Mouse (Mus musculus): Measurements from ENCODE around the gene Gm10135. TPM values are rescaled to one million over a fixed set of nuclear protein-coding genes. Genes with fewer than 3 reads are reported as not detected.
A peak's percentile ranks its signal among the peaks of the same experiment; 100 is the strongest.
"Not testable (repeated sequence)": the region's sequence is repeated elsewhere in the genome, so short reads cannot be mapped to it uniquely, and the experiment has no call there.

Gene Gm10135
- polyA plus RNA-seq, 1 experiment from 2014 or later = not detected

DNA sequence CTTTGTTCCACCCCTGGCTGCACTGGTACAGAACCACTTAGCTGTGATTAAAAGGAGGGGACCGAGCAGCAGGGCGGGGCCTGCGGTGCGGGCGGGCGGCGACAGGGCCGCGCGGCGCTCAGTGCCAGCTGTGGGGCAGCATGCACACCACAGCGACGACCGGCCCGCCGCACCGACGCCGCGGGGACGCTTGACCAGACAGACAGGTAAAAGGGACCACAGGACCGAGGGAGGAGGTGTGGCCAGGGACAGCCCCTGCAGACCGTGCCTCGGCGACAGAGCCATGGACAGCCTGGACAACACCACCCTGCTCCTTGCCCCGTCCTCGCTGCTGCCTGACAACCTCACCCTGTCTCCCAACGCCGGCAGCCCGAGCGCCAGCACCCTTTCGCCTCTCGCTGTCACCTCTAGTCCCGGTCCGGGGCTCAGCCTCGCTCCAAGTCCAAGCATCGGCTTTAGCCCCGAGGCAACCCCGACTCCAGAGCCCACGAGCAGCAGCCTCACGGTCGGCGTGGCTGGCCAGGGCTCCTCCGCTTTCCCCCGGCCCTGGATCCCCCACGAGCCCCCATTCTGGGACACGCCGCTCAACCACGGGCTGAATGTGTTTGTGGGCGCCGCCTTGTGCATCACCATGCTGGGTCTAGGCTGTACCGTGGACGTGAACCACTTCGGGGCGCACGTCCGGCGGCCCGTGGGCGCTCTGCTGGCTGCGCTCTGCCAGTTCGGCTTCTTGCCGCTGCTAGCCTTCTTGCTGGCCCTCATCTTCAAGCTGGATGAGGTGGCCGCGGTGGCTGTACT is 32.5 kb upstream of the Gm10135 start, which contains the start of gene Slc10a4:
Gene Slc10a4 (plus strand): TSS at position 100 of the 798 bp plus-strand sequence.
- no peaks in the 10 kb centered on the region for H3K4me1 ChIP-seq (replicated peaks; ENCODE audit: control insufficient read depth, insufficient read depth, low read length)
- peak within 1 kb of the TSS; percentile 43 for H3K4me3 ChIP-seq (ENCODE audit: low read depth, low read length)
- peak; percentile 58 for DNase-seq (ENCODE audit: low spot score)
- no peaks in the 10 kb centered on the region for H3K9me3 ChIP-seq (ENCODE audit: control insufficient read depth, low read length)
- WGBS = 8% methylated on average over 53 of the region's 65 CpGs
- H3K27ac ChIP-seq (ENCODE audit: low read depth, low read length) = 0 out of 2 replicates have a peak within 1 kb of the TSS, but pooled peaks have one; percentile 42
- ATAC-seq (ENCODE audit: low FRiP score) = peak; percentile 94
- H3K9ac ChIP-seq (ENCODE audit: low read depth, low read length) = peak within 1 kb of the TSS; percentile 55; the same call in 1 of the 2 replicates
- H3K36me3 ChIP-seq (ENCODE audit: control insufficient read depth, insufficient read depth, low read length) = no peaks in the 10 kb centered on the region
- H3K27me3 ChIP-seq (ENCODE audit: control insufficient read depth, insufficient read depth, low read length) = peaks cover 15% of the 10 kb centered on the region
- H3K4me2 ChIP-seq (replicated peaks; ENCODE audit: low read depth, low read length) = peak within 1 kb of the TSS; percentile 59

- DNase-seq (ENCODE audit: low spot score) = no peak
- Histone ChIP-seq H3K27ac (ENCODE audit: low read depth, low read length) (no peak overlapping the region), H3K27me3 (ENCODE audit: control insufficient read depth, insufficient read depth, low read length) (peaks cover 15% of the 10 kb centered on the region), H3K4me3 (ENCODE audit: low read depth, low read length) (no peak overlapping the region), H3K9me3 (ENCODE audit: control insufficient read depth, low read length) (no peaks in the 10 kb centered on the region), H3K9ac (ENCODE audit: low read depth, low read length) (no peak overlapping the region), H3K4me2 (replicated peaks; ENCODE audit: low read depth, low read length) (no peak overlapping the region), H3K36me3 (ENCODE audit: control insufficient read depth, insufficient read depth, low read length) (no peaks in the 10 kb centered on the region), H3K4me1 (replicated peaks; ENCODE audit: control insufficient read depth, insufficient read depth, low read length) (no peaks in the 10 kb centered on the region)
- ATAC-seq (ENCODE audit: low FRiP score) = no peak
- WGBS = 89% methylated on average over 5 of the region's 5 CpGs
Measured at GRCm38 (mm10) chr5:73004046-73004445, 29.5 kb upstream of the Gm10135 start.

DNA sequence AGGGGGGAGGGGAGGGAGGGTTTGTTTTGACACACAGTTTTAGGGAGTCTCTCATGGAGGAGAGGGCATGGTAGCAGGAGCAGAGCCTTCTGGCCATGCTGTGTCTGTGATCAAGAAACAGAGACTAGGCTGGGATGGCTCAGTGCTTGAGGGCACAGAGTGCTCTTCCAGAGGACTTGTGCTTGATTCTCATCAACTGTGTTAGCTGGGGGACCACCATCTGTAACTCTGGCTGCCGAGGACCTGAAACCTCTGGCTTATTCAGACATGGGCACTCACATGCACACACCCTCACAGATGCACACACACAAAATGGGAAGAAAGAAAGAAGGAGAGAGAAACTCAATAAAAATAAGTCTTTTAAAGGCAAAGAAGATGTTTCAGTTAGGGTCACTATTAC is 24.0 kb upstream of the Gm10135 start:
- not testable (repeated sequence) for ATAC-seq (ENCODE audit: low FRiP score); H3K27ac ChIP-seq (ENCODE audit: low read depth, low read length); H3K36me3 ChIP-seq (ENCODE audit: control insufficient read depth, insufficient read depth, low read length); H3K27me3 ChIP-seq (ENCODE audit: control insufficient read depth, insufficient read depth, low read length); H3K9me3 ChIP-seq (ENCODE audit: control insufficient read depth, low read length); H3K4me2 ChIP-seq (replicated peaks; ENCODE audit: low read depth, low read length); H3K4me3 ChIP-seq (ENCODE audit: low read depth, low read length); H3K9ac ChIP-seq (ENCODE audit: low read depth, low read length); H3K4me1 ChIP-seq (replicated peaks; ENCODE audit: control insufficient read depth, insufficient read depth, low read length); DNase-seq (ENCODE audit: low spot score)
- WGBS = 86% methylated on average over 1 of the region's 1 CpGs

- Histone ChIP-seq H3K9me3 (ENCODE audit: control insufficient read depth, low read length) (no peaks in the 10 kb centered on the region), H3K4me1 (replicated peaks; ENCODE audit: control insufficient read depth, insufficient read depth, low read length) (peaks cover 6% of the 10 kb centered on the region; the same call in 1 of the 2 replicates), H3K9ac (ENCODE audit: low read depth, low read length) (0 out of 2 replicates have a peak overlapping the region, but pooled peaks have one; percentile 21), H3K27ac (ENCODE audit: low read depth, low read length) (peak overlapping the region; percentile 49; the same call in 1 of the 2 replicates), H3K27me3 (ENCODE audit: control insufficient read depth, insufficient read depth, low read length) (no peaks in the 10 kb centered on the region), H3K36me3 (ENCODE audit: control insufficient read depth, insufficient read depth, low read length) (no peaks in the 10 kb centered on the region), H3K4me2 (replicated peaks; ENCODE audit: low read depth, low read length) (no peak overlapping the region), H3K4me3 (ENCODE audit: low read depth, low read length) (no peak overlapping the region)
- WGBS = 16% methylated on average over 10 of the region's 10 CpGs
- ATAC-seq (ENCODE audit: low FRiP score) (peak; percentile 77), DNase-seq (ENCODE audit: low spot score) (peak; percentile 48)
Measured at GRCm38 (mm10) chr5:72995379-72995778, 20.9 kb upstream of the Gm10135 start.

DNA sequence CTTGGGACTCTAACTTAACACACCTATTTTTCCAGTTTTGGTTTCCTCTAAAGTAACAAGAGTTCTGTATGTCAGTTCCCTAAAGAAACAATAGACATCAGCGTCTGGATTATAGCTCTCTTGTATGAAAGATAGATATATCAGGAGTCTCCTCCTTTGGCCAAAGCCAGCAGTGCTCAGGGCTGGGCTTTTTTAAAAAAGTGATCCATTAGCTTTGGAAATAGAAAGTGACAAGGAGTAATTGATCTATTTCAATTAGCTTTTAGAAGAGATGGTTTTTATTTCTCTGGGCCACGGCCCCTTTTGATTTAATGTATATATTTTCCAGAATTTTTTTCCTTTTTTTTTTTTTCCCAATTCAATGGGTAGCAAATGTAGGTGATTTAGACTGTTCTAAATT is 20.4 kb upstream of the Gm10135 start:
- 52% methylated on average over 2 of the region's 2 CpGs for WGBS
- H3K9ac ChIP-seq (ENCODE audit: low read depth, low read length) = no peak overlapping the region
- H3K9me3 ChIP-seq (ENCODE audit: control insufficient read depth, low read length) = no peaks in the 10 kb centered on the region
- H3K27ac ChIP-seq (ENCODE audit: low read depth, low read length) = peak overlapping the region; percentile 2; the same call in 1 of the 2 replicates
- H3K27me3 ChIP-seq (ENCODE audit: control insufficient read depth, insufficient read depth, low read length) = no peaks in the 10 kb centered on the region
- ATAC-seq (ENCODE audit: low FRiP score) (no peak), DNase-seq (ENCODE audit: low spot score) (no peak)
- H3K4me2 ChIP-seq (replicated peaks; ENCODE audit: low read depth, low read length) = no peak overlapping the region
- H3K4me3 ChIP-seq (ENCODE audit: low read depth, low read length) = no peak overlapping the region
- H3K4me1 ChIP-seq (replicated peaks; ENCODE audit: control insufficient read depth, insufficient read depth, low read length) = peaks cover 6% of the 10 kb centered on the region; the same call in 1 of the 2 replicates
- no peaks in the 10 kb centered on the region for H3K36me3 ChIP-seq (ENCODE audit: control insufficient read depth, insufficient read depth, low read length)

DNA sequence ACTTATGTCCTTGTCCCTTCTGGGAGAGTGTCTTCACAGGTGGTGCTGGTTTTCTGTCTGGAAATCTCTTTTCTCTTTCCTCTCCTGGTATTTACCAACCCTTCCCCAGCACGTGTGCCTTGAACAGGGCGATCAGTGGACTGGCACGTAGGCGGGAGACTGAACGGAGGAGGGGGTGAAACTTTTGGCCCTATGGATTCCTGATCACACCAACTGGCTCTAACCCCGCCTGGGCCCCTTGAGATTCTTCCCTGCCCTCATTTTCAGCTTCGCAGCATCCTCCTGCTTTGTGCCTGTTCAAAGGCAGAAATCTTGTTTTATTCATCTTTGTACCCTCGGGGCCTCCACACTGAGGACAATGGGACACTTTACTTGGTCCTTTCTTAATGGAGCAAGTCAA is 19.9 kb upstream of the Gm10135 start:
- Histone ChIP-seq H3K27me3 (ENCODE audit: control insufficient read depth, insufficient read depth, low read length) (no peaks in the 10 kb centered on the region), H3K9ac (ENCODE audit: low read depth, low read length) (no peak overlapping the region), H3K4me1 (replicated peaks; ENCODE audit: control insufficient read depth, insufficient read depth, low read length) (peaks cover 6% of the 10 kb centered on the region; the same call in 1 of the 2 replicates), H3K9me3 (ENCODE audit: control insufficient read depth, low read length) (no peaks in the 10 kb centered on the region), H3K27ac (ENCODE audit: low read depth, low read length) (peak overlapping the region; percentile 2; the same call in 1 of the 2 replicates), H3K4me2 (replicated peaks; ENCODE audit: low read depth, low read length) (no peak overlapping the region), H3K36me3 (ENCODE audit: control insufficient read depth, insufficient read depth, low read length) (no peaks in the 10 kb centered on the region), H3K4me3 (ENCODE audit: low read depth, low read length) (no peak overlapping the region)
- WGBS = 31% methylated on average over 8 of the region's 8 CpGs
- ATAC-seq (ENCODE audit: low FRiP score) (peak; percentile 43; the same call in 1 of the 2 replicates), DNase-seq (ENCODE audit: low spot score) (peak; percentile 37)

GRCm38 (mm10) chr5:72992474-72992873 is 18.0 kb upstream of the Gm10135 start:
- H3K4me1 ChIP-seq (replicated peaks; ENCODE audit: control insufficient read depth, insufficient read depth, low read length) = peaks cover 6% of the 10 kb centered on the region; the same call in 1 of the 2 replicates
- H3K4me3 ChIP-seq (ENCODE audit: low read depth, low read length) = no peak overlapping the region
- H3K9me3 ChIP-seq (ENCODE audit: control insufficient read depth, low read length) = no peaks in the 10 kb centered on the region
- no peaks in the 10 kb centered on the region for H3K27me3 ChIP-seq (ENCODE audit: control insufficient read depth, insufficient read depth, low read length)
- 82% methylated on average over 1 of the region's 1 CpGs for WGBS
- H3K4me2 ChIP-seq (replicated peaks; ENCODE audit: low read depth, low read length) = no peak overlapping the region
- H3K27ac ChIP-seq (ENCODE audit: low read depth, low read length) = no peak overlapping the region
- no peak overlapping the region for H3K9ac ChIP-seq (ENCODE audit: low read depth, low read length)
- no peak for ATAC-seq (ENCODE audit: low FRiP score)
- no peaks in the 10 kb centered on the region for H3K36me3 ChIP-seq (ENCODE audit: control insufficient read depth, insufficient read depth, low read length)
- no peak for DNase-seq (ENCODE audit: low spot score)

DNA sequence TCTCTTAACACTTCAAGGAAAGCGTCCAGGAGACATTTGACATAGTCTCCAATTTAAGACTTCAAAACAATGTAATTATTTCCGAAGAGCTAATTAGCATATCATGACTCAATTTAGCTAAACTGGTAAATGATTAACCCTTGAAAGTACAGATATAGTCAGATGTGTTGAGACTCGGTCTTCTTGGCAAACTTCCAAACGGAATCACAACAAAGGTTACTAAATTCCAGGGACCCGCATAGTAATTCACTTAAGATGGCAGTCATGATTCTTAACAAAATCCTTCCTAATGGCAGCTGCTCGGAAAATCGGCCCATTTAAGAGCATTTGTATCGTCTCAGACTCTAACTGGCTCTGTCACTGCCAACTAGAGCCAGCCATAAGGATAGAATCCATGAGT is 15.3 kb upstream of the Gm10135 start:
- Histone ChIP-seq H3K27me3 (ENCODE audit: control insufficient read depth, insufficient read depth, low read length) (no peaks in the 10 kb centered on the region), H3K36me3 (ENCODE audit: control insufficient read depth, insufficient read depth, low read length) (no peaks in the 10 kb centered on the region), H3K9me3 (ENCODE audit: control insufficient read depth, low read length) (no peaks in the 10 kb centered on the region), H3K27ac (ENCODE audit: low read depth, low read length) (no peak overlapping the region), H3K4me2 (replicated peaks; ENCODE audit: low read depth, low read length) (no peak overlapping the region), H3K9ac (ENCODE audit: low read depth, low read length) (no peak overlapping the region), H3K4me3 (ENCODE audit: low read depth, low read length) (no peak overlapping the region), H3K4me1 (replicated peaks; ENCODE audit: control insufficient read depth, insufficient read depth, low read length) (0 out of 2 replicates have a peak, but pooled peaks cover 2% of the 10 kb centered on the region)
- WGBS = 87% methylated on average over 8 of the region's 8 CpGs
- no peak for ATAC-seq (ENCODE audit: low FRiP score)
- DNase-seq (ENCODE audit: low spot score) = no peak

DNA sequence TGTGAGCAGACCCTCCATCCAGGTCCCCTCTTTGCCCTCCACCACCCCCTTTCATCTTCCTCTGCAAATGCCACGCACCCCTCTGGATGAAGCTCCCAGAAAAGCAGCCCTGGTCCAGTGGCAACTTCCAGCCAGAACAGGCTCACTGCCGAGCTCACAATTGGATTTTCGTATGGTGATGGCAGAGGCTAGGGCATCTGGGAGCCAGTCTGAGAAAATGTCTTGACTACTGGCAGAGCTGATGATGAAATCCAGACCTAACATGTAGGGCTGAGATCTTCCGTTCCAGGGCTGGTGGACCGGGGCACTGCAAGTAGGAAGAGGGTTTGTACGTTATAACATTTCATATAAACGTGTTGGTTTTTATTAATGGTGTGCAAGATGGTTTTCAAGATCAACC is 13.3 kb upstream of the Gm10135 start:
- DNase-seq (ENCODE audit: low spot score) (no peak), ATAC-seq (ENCODE audit: low FRiP score) (no peak)
- H3K36me3 ChIP-seq (ENCODE audit: control insufficient read depth, insufficient read depth, low read length) = no peaks in the 10 kb centered on the region
- H3K27ac ChIP-seq (ENCODE audit: low read depth, low read length) = no peak overlapping the region
- H3K4me3 ChIP-seq (ENCODE audit: low read depth, low read length) = no peak overlapping the region
- no peak overlapping the region for H3K9ac ChIP-seq (ENCODE audit: low read depth, low read length)
- no peaks in the 10 kb centered on the region for H3K9me3 ChIP-seq (ENCODE audit: control insufficient read depth, low read length)
- WGBS = 88% methylated on average over 7 of the region's 7 CpGs
- no peaks in the 10 kb centered on the region for H3K27me3 ChIP-seq (ENCODE audit: control insufficient read depth, insufficient read depth, low read length)
- H3K4me1 ChIP-seq (replicated peaks; ENCODE audit: control insufficient read depth, insufficient read depth, low read length) = no peaks in the 10 kb centered on the region
- H3K4me2 ChIP-seq (replicated peaks; ENCODE audit: low read depth, low read length) = no peak overlapping the region

Measured in hindbrain, embryonic 11.5 days (tissue).